Mouse (Mus musculus) lung, postnatal 36 days (tissue): ENCODE results near the gene Hs3st5.
"Not testable (repeated sequence)": the region's sequence is repeated elsewhere in the genome, so short reads cannot be mapped to it uniquely, and the experiment has no call there.

Experiments used
- DNase-seq: peaks from one replicate; pipeline ENCODE4 v3.0.0; 2022; ENCODE audit warnings: mixed read lengths

Gene Hs3st5

DNA sequence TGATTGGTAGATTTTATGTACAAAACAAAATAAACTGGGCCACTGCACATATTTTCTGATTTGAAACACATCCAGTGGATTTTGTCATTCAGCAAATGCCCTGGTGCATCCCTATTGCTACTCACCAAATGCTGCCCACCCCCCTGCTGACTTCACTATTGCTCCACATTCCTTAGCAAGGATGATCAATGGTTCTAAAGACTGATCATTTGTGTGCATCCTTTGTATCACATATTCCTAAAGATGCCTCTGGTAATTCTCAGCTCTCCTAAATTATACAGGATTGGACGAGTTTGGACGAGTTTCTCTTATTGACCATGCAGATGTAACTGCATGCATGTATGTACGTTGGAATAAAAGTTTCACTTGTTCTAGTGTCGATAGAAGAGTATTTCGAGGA is 52.1 kb downstream of the Hs3st5 start:
- no peak for DNase-seq

DNA sequence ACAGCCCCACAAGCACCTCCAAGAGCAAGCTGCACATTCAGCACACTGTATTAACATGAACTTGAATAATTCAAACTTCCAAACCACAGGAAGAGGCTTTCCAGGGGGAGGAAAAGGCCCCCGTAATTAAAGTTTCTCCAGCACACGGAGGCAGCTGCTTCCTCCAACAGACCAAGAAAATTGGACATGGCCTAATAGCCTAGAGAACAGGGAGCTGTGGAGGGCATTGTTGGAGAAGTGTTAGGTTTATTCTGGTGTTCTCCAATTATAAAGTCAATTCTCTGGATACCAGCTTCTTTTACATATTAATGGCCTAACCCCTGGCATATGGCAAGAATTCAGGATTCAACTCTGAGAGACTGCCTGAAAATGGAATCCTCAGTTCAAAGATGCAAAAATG is 60.6 kb downstream of the Hs3st5 start:
- no peak for DNase-seq

DNA sequence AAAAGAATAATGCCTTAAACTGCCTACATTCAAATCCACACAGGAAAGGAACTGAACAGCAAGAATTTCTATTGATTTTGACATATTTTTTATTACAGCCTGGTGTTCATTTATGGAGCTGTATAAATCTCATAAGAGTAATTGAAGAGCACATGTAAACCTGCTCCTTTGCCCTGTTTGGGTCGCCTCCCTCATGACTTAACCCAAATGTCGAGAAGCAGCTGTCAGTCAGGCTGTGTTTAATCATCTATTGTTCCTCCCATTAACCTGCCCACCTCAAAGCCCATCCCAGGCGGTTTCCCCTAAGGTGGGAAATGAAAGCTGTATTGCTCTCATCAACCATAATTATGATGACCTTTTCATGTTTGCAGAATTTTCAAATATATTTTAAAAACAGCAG is 65.9 kb downstream of the Hs3st5 start:
- DNase-seq, result no peak

DNA sequence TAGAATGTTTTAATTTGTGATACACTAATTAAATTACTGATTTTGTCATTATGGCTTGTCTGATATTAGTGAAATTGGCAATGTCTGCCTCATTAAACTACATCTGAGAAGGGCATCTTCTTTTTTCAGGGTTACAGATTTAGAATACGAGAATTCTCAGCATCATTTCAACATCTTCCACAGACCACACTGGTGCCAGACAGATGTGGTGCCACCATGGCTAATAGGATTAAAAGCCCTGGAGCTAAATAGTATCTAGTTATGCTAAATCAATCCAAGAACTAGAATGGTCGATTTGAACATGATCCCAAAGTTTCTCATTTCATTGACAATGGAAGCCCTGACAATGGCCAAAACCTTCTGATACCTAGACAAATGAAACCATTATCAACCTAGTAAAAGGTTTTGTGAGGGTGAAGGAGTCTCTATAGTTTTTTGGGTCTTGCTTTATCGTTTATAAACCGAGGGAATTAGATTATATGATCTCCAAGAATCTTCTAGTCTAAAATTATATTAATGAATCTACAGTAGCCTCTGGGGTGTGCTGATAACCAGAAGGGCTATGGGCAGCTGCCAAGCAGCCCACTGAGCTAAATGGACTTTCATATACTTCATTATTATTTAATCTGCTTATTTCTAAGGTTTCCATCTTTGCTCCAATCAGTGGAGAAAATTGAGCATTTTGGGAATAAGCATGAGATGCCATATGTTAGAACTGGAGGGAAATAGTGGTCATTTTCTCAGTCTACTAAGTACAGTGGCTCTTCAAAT is 71.9 kb downstream of the Hs3st5 start:
- no peak for DNase-seq

DNA sequence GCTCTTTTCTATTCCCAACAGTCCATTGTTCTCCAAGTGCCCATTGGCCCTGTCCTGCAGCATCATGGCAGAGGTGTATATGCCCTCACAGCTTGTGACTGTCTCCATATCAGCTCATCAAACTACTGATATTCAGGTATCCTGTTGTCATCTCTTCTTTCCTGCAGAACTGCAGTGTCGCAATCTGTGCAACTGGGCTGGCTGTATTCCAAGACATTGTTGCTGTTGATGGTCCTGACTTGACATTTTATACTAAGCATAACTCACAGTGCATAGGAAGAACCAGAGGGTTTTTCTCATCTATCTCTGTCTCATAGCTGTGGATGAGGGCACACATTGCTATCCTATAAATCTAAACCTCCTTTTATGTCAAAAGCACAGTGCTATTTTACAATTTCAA is 103.8 kb downstream of the Hs3st5 start:
- DNase-seq, result no peak

DNA sequence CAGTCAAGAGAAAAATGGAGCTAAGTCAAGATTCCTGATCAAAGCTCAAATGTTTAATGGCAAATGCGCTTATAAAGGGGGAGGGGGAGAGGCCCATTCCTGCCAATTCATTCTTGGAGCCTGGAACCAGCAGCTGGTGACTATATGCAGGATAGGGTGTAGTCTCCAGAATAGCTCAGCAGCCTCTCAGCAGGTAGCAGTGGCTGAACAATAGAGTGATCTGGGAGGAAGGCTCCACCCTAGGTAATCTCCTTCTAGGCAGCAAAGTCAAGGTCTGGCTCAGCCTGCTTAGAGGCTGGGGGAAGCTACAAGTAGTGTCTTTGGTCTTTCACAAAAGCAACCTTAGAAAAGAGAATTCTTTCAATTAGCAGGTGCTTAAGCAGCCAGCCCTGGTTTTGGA is 104.8 kb downstream of the Hs3st5 start:
- DNase-seq, result not testable (repeated sequence)

DNA sequence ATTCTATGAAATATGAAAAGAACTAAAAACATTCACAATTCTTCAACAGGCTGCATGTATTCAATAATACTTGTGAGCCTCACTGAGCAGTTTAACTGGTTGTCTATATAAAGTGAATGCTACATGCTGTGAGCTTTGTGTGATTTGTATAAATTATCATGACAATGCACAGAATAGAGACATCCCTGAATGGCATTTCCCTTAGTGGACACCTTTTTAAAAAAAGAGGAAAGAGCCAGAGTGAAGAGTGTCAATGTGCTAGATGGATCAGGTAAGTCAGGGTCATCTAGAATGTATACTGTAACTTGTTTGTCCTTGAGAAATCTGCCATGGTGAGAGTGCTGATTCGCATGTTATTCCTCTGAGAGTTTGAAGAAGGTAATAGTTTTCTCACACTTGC is 116.4 kb downstream of the Hs3st5 start:
- no peak for DNase-seq

DNA sequence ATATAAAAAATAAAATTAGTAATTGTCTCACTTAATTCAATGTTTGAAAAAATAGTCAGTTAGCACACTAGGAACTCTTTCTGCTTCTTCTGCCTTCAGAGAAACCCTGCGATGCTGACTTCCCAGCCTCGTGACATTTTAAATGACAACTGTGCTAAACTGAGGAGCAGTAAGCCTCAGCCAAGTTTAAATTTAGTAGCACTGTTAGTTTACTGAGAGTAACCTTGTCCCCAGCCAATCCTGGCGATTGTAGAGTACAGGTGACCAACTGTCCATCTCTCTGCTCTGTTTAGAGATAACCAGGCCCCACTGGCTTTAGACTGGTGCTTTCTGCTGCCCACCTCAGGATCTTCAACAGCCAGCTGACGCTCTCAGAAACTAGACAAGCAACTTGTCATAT is 121.3 kb downstream of the Hs3st5 start:
- no peak for DNase-seq

DNA sequence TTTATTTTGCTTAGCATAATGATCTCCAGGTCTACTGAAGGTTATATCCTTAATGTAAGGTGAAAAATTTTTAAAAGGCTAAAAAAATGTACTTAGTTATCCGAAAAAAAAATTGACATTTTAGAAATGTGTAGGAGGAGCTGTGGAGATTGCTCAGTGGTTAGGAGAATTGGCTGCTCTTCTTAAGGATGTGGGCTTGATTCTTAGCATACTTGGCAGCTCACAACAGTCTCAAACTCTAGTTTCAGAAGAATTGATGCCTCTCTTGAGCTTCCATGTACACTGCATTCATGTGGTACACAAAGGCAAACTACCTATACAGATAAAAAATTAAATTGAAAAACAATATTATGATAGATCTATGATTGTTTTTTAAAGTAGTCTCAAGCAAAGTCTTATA is 125.1 kb downstream of the Hs3st5 start:
- no peak for DNase-seq

DNA sequence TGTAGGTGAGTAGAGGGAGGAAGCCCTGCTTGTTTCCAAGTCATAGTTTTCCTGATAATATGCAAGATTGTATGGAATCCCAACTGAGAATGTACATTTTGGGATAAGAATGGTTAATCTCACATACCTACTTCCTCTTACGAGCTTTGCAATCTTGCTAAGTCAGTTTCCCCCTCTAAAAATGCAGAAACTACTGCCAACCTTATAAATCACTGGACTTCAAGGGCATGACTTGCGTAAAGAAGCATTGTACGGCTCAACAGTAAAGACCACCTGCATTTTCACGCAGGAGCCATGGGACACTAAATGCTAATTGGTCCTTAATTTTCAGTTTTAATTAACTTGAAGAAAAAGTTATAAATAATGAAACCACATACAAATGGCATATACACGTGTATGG is 144.0 kb downstream of the Hs3st5 start:
- DNase-seq, result no peak

DNA sequence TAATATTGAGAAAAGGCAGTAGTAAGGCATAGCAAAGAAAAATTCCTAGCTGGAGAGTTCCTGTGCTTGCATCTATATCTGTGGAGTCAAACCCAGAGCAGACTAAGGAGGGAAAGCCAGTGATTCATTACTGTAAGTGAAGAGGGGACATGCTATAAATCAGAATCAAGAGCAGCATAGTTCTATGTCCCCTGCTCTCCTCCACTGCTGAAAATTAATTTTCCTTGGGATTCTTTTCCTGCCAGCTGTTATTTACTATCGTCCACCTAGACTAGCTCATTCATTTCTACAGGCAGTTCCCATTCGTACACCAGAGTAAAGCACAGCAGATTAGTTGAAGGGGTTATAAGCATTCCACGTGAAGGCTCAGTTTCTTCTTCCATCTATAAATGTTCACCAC is 207.4 kb downstream of the Hs3st5 start:
- no peak for DNase-seq

DNA sequence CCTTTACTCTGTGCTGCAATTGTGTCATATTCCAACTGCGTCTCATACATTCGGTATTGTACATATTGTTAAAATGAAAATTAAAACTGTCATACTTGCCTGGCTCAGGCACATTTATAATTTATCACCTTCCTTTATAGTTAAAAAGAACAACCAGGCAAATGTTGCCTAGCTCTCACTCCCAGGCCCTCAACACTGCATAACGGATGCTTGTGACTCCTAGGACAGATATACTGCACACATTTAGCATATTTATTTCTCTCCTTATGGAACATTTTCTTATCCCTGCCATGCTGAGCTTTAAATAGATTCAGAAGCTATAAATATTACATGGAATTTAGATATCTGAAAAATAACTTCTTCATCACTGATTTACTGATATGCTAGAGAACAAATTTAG is 219.6 kb downstream of the Hs3st5 start:
- DNase-seq, result no peak

DNA sequence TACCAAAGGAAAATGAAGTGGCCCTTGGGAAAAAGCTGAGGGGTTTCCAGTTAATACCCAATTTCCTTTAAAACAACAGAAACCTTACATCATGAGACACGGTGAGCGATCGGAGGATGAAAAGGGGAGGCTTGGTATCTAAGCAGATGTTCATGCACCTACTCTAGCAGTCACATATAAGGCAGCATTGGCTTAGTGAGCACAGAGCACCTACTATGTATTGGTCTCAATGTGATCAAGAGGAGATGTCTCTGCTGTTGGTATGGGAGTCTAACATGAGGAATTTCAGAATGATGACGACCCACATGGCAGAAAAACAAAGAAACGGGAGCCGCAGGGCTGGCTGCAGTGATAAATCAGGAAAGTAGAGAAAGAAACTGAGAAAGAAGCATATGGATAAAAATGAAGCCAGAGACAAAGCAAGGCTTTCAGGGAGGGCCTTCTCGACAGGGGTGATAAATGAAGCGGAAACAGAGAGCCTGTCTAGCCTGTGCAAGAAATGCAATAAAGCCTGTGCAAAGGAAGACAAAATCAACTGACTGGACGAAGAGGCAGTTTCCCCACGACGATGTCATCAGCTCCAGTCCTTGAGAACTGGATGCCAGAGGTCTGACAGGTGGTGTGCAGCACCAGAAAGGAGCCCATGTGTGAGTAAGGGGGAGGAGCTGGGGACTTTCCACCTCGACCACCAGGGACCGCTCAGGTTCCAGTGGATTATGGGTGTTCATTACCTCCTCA is 222.9 kb downstream of the Hs3st5 start:
- no peak for DNase-seq

DNA sequence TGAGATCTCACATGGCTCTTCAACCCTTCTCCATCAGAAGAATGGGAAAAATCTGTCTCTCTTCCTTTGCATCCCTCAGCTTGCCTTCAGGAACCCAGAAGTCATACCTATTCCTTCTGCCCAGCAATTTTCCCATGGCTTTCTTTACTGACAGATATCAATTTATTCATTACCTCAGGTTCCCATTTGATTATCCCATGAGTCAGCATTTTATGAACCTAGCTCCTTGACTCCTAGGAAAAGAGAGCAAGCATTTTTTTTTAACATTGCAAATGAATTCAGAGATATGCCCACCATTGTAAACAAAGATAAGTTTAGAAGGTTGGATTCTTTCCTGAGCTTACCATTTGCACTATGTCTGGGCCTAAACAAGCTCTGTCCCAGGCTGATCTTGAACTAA is 232.8 kb downstream of the Hs3st5 start:
- no peak for DNase-seq

DNA sequence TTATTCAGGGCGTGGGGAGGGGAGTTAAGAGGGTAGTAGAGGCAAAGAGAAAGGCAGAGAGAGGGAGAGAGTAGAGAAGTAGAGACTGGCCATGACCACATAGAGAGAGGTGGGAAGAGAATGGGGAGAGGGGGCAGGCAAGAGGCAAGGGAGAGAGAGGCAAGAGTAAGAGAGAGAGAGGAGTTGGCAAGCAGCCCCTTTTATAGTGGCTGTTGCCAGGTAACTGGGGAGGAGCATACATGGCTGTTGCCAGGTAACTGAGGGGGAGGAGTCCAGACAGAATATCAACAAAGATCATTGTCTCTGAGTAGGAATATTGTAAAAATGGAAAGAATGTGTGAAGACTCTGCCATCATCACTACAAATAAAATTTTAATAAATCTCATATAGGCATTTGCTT is 243.4 kb downstream of the Hs3st5 start:
- DNase-seq, result no peak

DNA sequence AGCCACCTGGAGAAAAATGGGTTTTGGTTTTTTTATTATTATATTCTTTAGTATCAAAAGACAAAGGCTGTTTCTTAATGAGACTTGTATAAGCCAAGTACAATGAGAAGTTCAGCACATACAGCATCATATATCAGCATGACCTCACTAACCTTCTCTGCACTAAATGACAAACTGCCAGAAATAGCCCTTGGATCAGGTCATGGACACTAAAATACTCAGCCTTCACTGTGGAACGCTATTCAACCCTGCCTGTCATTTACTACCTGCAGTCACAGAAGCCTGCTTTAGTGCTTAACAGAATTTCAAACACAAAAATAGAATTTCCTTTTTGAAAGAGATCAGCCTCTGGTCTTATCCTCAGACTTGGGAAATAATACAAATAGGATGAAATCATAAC is 247.9 kb downstream of the Hs3st5 start:
- DNase-seq, result no peak

DNA sequence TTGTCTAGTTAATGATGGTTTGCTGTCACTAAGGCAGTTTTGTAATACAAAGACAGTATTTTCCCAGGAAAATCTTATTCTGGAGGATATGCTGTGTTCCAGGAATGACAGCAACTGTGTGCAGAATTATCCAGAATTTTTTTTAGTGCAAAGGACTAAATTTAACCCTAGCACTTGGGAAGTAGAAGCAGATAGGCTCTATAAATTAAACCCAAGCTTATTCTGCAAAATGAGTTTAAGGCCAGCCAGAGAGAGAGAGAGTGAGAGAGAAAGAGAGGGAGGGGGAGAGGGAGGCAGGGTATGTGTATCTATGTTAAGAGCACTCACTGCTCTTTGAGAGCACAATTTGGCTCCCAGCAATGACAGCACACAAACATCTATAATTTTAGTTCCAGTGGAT is 267.0 kb downstream of the Hs3st5 start:
- no peak for DNase-seq

DNA sequence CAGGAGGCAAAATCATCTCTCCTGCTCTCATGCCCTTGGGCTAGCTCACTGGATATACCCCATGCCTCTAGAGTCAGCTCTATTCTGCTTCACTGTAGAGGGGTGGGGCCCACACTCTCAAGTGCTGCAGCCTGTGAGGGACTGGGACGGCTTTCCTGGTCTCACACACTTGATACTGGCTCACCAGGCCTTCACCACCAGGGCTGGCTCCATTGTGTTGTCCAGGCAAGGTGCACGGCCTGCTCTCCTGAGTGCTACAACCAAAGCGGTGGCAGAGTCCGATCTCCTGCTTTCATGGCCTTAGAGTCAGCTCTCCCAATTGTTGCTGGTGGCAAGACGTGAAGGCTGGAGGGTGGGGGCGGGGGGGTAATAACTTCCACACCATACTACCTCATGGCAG is 268.3 kb downstream of the Hs3st5 start:
- DNase-seq, result no peak

DNA sequence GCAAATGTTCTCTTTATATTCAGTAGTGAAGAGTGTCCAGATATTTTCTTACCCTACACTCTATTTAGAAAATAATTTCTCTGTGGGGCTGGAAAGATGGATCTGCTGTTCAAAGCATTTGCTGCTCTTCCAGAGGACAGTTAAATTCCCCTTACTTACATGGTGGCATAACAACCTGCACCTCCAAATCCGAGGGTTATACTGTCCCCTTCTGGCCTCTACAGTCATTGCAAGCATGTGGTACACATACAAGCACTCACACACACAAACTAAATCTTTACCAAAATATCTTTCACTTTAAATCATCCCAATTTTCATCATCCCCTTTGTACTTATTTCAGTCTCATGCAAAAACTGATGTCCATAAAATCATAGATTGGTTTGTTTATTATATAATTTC is 275.0 kb downstream of the Hs3st5 start:
- DNase-seq, result no peak

DNA sequence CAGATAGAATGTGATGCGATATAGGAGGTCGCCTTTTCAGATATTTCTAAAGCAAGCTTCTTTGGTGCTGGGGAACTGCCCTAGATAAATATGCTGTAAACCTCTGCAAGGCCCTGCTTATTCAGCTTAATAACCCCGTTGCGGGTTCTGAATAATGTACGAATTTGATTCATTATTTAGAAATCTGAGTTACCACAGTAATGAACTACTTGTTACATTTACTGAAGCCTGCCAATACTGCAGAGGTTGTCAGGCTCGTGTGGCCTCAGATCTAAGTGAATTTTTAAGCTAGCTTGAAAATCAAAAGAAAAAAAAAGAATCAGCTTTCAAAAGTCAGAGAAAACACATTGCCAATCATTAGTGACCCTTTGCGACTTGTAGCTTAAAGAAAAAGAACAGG is 280.4 kb downstream of the Hs3st5 start:
- DNase-seq, result no peak

DNA sequence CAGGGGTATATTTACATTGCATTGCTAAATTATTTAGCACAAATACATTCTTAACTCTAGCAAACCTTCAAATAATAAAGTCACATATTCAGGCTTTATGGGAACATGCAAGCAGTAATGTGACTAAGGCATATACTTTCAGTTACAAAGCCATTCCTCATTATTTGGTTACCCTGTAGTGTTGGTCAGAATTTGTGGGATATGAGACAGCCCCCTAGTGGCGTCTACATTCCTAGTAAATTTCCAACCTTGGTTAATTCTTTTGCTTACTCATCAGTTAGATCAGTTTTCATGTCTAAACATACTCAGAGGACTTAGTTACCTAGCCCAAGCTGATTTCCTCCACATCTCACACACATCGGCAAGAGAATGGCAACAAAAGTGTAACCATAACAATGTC is 285.2 kb downstream of the Hs3st5 start:
- DNase-seq, result no peak

DNA sequence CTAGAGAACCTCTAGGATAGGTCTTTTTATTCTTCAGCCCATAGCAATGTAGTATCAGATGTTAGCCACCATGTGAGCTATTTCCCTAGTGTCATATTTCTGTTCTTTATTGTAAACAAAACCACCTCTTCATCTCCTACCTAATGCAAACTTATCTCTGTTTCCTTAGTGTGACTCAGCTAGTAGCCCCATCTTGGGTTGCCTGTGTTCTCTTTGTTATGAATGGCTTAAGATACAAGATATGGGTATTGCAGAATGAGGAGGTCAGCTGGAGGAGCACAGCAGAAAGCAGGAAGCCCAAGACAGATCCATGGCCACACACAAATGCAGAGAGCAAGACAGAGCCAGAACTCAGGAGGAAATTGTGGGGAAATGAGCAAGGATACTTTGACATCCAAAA is 288.7 kb downstream of the Hs3st5 start:
- no peak for DNase-seq

DNA sequence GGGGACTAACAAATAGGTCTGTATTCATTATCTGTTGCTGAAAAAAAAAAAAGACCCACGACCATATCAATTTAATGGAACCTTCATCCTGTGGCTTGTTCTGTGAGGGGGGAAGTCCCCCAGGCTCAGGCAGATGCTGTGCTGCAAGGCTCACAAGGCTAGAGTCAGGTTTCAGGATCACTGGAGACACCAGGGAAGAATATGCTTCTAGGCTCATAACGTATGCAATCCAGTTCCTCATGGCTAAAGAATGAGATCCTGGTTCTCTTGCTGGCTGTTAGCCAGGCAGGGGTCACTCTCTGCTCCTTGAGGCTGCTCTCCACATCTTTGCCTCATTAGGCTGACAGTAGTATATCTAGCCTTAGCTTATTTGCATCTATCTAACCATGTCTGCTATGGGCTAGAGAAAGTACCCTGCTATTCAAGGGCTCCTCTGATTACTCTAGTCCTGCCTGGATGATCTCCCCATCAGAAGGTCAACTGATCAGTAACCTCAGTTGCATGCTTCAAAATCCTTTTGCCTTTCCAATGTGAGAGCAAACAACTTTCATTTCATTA is 294.4 kb downstream of the Hs3st5 start:
- DNase-seq, result no peak

DNA sequence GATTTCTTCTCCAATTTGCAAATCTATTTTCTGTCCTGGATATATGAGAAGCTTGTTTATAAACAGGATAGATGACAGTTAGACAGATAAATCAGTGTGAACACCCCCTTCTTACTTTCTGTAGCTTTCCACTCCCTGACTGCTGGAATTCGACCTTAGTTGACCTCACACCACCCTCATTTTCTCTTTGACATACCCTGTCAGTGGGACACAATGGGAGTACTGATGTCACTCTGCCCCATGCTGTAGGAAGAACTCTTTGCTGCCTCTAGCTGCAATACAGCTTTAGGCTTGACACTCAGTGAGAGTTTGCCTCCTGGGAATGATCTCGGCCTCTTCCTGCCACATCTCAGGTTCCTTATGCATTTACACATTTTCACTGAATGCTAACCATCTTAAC is 297.1 kb downstream of the Hs3st5 start:
- no peak for DNase-seq

DNA sequence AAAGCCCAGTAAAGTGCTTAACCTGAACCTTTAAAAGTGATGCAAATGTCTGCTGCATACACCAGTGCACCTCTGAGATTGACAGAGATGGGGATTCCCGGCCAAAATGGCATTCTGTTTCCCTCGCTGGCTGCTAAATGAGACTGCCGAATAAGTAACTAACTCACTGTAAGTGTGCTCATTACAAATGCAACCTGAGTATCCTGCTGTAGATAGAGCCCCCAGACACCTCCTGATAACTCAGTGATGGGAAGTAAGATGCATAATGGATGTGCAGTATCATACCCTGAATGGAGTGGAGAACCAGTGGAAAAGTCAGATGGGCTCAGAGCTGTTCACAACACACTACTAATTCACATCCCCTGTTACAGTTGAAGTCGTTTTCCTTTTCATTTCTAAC is 298.7 kb downstream of the Hs3st5 start:
- DNase-seq, result no peak
